Comparison of ENCODE assay signal across 18 mouse cellular contexts in genomic region chr12:40988311-40989065, GRCm38 (mm10).
"Had no signal": no experiment of that assay in that cellular context is flagged by ENCODE, and none has a peak within 500 bp of the region (broad histone marks: within the 10 kb centered on the region; RNA-seq: fewer than 3 reads in every experiment).

No protein-coding gene starts in this region.

- H3K27ac ChIP-seq: limb, embryonic 12.5 days; limb, embryonic 15.5 days; liver, embryonic 12.5 days; liver, embryonic 15.5 days; lung, embryonic 15.5 days; midbrain, embryonic 15.5 days had no signal

- H3K9me3 ChIP-seq: limb, embryonic 12.5 days; limb, embryonic 15.5 days; liver, embryonic 12.5 days; liver, embryonic 15.5 days; lung, embryonic 15.5 days; megakaryocyte, embryonic 14.5 days; midbrain, embryonic 15.5 days had no signal

- DNase-seq: kidney, adult 11 months; kidney, adult 9 months; kidney, postnatal 14 days; kidney, postnatal 4 days; left cerebral cortex, postnatal 4 days; lung, adult 18-20 months; lung, postnatal 10 days; lung, postnatal 36 days; thymus, adult 18-20 months; thymus, postnatal 36 days had no signal

- H3K4me2 ChIP-seq: limb, embryonic 12.5 days; limb, embryonic 15.5 days; liver, embryonic 12.5 days; liver, embryonic 15.5 days; lung, embryonic 15.5 days; midbrain, embryonic 11.5 days; midbrain, embryonic 15.5 days had no signal

- ATAC-seq: liver, embryonic 12.5 days; midbrain, embryonic 15.5 days had no signal

- H3K9ac ChIP-seq: limb, embryonic 12.5 days; limb, embryonic 15.5 days; liver, embryonic 12.5 days; liver, embryonic 15.5 days; lung, embryonic 15.5 days; midbrain, embryonic 15.5 days had no signal

- H3K36me3 ChIP-seq: limb, embryonic 12.5 days; limb, embryonic 15.5 days; liver, embryonic 12.5 days; liver, embryonic 15.5 days; lung, embryonic 15.5 days; midbrain, embryonic 15.5 days had no signal

- H3K4me3 ChIP-seq: limb, embryonic 12.5 days; limb, embryonic 15.5 days; liver, embryonic 12.5 days; liver, embryonic 15.5 days; lung, embryonic 15.5 days; megakaryocyte, embryonic 14.5 days; midbrain, embryonic 15.5 days had no signal

- H3K27me3 ChIP-seq: limb, embryonic 12.5 days; limb, embryonic 15.5 days; liver, embryonic 12.5 days; lung, embryonic 15.5 days; megakaryocyte, embryonic 14.5 days; midbrain, embryonic 15.5 days had no signal

- H3K4me1 ChIP-seq: limb, embryonic 12.5 days; limb, embryonic 15.5 days; liver, embryonic 12.5 days; liver, embryonic 15.5 days; lung, embryonic 15.5 days; megakaryocyte, embryonic 14.5 days; midbrain, embryonic 15.5 days had no signal
